Mouse (Mus musculus) embryo, embryonic 11.5 days (tissue): ENCODE results near the gene Urad.
A peak's percentile ranks its signal among the peaks of the same experiment; 100 is the strongest.

Source experiments
- DNase-seq: peaks from one replicate; pipeline ENCODE4 v3.0.0-alpha.2; 2012; ENCODE audit warnings: low read depth, low spot score

Urad gene

GRCm38 (mm10) chr5:147300917-147301780 is 21.1 kb downstream of the Urad start:
- no peak for DNase-seq

DNA sequence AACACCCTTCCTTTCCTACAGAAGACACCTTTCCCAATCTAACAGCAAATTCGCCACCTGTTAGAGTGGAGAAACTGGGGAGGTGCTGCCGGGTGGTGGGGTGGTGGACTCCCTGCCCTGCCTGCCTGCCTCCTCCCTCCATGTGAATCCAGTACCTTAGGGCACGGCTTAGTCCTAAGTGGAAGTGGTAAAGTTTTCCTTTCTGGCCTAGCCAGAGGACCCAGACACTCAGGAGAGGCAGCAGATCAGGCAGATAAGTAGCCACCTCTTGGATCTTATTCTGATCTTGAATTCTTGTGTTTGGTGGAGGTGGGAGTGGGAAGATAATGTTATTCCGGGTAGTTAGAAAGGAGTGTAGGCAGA is 22.3 kb downstream of the Urad start:
- DNase-seq = no peak

DNA sequence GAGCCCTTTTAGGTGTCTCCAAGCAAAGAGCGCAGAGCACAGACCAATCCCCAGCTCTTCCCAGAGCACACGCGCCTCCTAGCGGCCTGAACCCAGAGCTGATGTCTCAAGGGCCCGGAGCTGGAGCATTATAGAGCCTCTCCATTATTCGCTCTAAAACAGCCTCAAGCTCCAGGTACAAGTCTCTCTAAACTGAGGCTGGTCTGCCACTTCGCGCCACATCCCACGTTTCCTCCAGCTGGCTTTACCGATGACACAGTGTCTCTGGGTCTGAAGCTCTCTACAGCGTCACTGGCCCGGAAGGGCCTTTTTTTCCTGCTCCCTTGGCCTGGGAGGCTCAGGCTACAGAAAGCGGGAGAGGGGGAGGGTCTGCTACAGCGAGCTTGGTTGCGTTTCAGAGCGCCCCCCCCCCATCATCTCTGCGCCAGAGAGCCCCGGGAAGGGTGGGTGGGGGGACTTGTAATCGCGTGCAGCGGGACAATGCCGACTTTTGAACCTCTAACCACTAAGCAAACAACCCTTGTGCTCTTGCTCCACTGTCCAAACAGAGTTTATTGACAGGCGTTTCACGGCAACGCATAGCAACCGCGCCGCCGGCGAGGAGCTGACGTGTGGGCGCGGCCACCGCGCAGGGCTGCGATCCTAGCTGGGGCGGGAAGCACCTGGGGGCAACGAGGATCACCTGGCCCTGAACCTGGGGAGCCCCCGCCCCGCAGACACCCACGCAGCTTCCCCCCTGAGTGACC is 22.8 kb downstream of the Urad start:
- DNase-seq = no peak

DNA sequence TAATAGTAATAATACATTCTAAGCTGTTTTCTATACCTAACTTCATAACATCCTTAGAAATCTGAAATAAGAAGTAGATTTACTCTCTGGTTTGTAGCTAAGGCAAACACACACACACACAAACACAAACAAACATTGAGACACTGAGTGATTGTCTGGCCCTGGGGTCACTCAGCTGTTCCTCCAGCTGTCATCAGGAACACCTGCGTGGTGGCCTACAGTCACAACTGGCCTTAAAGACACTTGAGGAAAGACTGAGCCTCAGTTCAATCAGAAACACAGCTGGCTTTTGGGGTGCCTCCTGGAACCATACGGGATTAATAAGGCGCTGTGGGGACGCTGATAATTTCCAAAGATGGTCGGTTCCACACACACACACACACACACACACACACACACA is 25.0 kb downstream of the Urad start:
- DNase-seq = no peak

DNA sequence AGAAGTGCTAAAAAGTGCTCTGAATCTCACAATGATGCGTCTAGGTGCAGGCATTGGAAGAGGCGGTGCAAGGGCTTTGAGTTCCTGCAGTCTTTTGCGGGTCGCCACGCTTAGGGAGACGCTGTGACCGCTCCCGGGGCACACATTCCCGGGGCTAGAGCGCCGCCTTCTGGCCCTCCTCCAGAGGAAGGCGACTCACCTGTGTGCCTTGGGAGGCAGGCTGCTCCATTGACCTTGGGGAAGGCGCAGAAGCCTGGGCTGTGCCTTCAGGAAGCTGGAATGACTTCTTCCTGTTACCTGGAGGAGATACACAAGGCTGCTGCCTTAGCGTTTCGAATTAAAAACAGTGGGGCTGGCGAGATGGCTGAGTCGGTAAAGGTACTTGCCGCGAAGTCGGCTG is 28.1 kb downstream of the Urad start:
- DNase-seq = no peak

GRCm38 (mm10) chr5:147293127-147293910 is 28.9 kb downstream of the Urad start:
- peak; percentile 80 for DNase-seq

DNA sequence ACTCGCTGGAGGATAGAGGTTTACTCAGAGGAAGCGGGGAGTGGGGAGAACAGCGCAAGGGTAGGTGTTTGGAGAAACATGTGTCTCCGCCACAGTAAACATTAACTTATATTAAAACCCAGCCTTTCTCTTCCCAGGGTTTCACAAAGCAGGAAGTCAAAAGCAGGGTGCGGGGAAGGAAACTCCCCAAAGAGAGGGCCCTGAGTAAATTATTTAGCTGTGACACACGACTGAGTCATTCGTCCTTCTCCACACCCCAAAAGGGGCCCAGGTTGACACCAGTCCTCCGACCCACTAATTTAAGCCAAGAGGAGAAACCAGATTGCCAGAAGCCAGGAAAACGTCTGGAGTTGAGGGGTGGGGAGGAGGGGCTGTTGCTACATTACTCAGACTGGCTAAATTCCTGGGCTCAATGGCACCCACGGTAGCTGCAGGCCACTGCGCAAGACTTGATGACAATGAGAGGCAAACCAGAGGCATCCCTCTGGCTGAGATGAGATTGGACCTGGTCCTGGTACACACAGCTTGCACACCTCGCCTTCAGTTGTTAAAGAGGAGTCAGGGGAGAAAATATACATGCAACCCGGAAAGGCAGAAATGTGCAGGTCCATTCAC is 29.6 kb downstream of the Urad start:
- no peak for DNase-seq

DNA sequence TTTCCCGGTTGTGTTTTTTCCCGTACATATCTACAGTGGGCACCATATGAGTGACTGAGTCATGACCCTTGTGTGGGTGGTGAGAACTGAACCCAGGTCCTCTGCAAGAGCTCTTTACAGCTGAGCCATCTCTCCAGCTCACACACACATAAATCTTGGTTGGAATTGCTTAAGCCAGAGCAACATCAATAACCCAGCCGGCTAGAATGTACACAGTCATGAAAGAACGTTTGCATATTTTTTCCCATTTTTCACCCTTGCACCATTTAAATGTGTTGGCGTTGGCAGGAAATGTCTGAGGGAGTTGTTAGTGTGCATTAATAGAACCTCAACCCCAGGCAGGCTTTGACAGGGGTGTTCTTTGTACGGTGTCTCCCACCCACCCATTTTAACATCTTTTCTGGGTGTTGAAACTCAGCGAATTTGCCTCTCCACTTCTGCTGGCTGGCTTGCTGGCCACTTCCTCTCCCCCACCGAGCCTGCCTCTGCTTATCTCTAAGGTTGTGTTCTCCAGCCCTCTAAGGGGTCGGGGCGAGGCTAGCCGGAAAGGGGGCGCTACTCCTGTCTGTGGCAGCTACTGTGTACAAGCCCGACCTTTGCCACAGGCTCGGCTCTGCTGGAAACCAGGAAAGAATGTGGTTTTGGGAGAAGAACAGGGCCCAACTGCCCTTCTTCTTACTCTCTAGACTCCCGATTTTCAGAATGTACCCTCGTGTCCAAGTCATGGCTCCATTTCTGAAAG is 30.3 kb downstream of the Urad start:
- no peak for DNase-seq

DNA sequence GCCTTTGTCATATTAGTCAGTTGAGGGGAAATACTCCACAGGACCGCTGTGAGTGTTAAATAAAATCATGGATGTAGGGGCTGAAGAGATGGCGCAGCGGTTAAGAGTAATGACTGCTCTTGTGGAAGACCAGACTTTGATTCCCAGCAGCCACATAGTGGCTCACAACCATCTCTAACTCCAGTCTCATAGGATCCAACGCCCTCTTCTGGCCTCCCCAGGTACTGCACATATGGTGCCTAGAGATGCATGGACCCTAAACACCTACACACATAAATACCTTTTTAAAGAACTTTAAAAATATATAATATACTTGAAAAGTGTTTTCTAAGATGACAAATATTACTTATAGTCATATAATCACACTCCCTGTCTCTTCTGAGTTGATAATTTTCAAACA is 37.9 kb downstream of the Urad start:
- no peak for DNase-seq

- no peak for DNase-seq
These were observed 44.7 kb downstream of the Urad start for GRCm38 (mm10) chr5:147277547-147277925.

GRCm38 (mm10) chr5:147276701-147277546 is 45.3 kb downstream of the Urad start:
- DNase-seq = no peak

- DNase-seq = no peak
These were observed 46.5 kb downstream of the Urad start for GRCm38 (mm10) chr5:147275761-147276160.

- no peak for DNase-seq
These were observed 47.8 kb downstream of the Urad start for GRCm38 (mm10) chr5:147274174-147275141.

GRCm38 (mm10) chr5:147272808-147273345 is 49.4 kb downstream of the Urad start:
- DNase-seq = no peak

DNA sequence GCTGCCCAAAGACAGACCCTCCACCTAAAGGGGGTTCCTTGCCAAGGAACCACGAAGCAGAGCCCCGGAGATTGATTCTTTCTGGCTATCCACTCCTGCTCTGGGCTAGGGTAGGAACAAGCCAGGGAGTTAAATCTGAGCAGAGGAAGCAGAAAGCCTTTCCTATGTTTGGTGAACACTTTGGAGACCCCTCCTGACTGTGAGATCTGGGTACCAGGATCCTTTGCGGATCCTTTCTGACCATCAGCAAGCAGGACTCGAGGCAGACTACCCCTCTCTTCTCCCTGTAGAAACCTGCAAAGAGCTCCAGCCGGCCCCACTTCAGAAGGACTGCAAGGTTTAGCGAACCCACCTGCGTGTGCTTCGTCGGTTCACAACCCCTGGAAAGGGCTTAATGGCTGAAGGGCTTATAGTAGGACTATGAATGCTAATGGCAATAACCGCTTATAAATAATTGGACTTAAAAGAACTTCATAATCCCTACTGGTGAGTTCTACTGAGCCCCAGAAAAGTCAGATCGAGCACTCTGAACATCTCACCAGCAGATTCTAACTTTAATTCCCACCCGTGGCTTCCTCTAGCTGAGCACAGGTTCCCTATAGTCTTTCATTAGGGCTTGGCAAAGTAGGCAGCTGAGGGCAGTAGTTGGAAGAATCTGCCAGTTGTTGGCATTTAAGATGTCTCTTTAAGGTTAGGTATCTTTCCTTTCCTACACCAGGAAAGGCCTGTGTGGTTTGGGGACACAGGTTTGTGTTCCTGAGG is 50.0 kb downstream of the Urad start:
- no peak for DNase-seq

GRCm38 (mm10) chr5:147270673-147271655 is 51.3 kb downstream of the Urad start:
- no peak for DNase-seq
